Comparison of ENCODE assay signal across 11 mouse cellular contexts in the genomic region with DNA sequence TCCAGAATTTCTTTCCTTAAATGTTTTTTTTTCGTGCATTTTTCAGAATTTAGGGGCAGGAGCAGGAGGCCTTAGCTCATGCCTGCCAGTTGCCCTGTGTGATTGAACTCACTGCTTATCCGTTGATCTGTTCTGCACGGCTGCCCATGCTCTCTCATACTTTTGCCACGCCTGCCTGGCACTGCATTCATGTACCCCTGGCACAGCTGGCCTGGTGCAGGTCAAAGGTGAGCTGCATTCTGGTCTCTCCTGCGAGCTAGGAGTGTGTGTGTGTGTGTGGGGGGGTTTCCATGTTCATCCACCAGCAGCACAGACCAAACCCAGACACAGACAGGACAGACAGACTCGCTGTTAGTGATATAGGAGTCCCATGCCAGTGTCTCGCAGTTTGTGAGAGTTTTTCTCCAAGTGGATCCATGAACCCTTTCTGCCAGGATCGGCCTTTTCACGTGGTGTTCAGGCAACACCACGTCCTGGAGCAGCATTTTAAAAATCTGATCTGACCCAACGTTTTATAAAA.
A peak's percentile ranks its signal among the peaks of the same experiment; 100 is the strongest.
DNase-seq lines count a peak whose midpoint lies in the region; ATAC-seq and TF ChIP-seq lines count a peak whose summit lies in the region.
"Had no signal": no experiment of that assay in that cellular context is flagged by ENCODE, and none has a peak within 500 bp of the region (broad histone marks: within the 10 kb centered on the region; RNA-seq: fewer than 3 reads in every experiment).

No protein-coding gene starts in this region.

- no peak overlapping the region for H3K4me2 ChIP-seq in liver, embryonic 12.5 days
- peak overlapping the region; percentile 24; the same call in 1 of the 2 replicates for H3K4me2 ChIP-seq in forebrain, embryonic 12.5 days
- no peak overlapping the region for H3K4me2 ChIP-seq in midbrain, postnatal 0 days (ENCODE audit: low read depth, low read length, poor library complexity, severe bottlenecking)
- H3K4me2 ChIP-seq: heart, embryonic 13.5 days; limb, embryonic 13.5 days had no signal

- H3K27ac ChIP-seq in liver, embryonic 12.5 days: no peak overlapping the region
- H3K27ac ChIP-seq in forebrain, embryonic 12.5 days: peak overlapping the region; percentile 56; the same call in 1 of the 2 replicates
- 0 out of 2 replicates have a peak overlapping the region, but pooled peaks have one; percentile 32 for H3K27ac ChIP-seq in midbrain, postnatal 0 days (ENCODE audit: low read depth, low read length)
- H3K27ac ChIP-seq: heart, embryonic 13.5 days; limb, embryonic 13.5 days; macrophage had no signal

- 61% methylated on average over 11 of the region's 11 CpGs for WGBS in liver, embryonic 12.5 days (ENCODE audit: insufficient replicate concordance)
- WGBS in forebrain, embryonic 12.5 days: 46% methylated on average over 11 of the region's 11 CpGs
- WGBS in midbrain, postnatal 0 days: 27% methylated on average over 11 of the region's 11 CpGs

- peaks cover 40% of the 10 kb centered on the region for H3K4me1 ChIP-seq in liver, embryonic 12.5 days
- peaks cover 17% of the 10 kb centered on the region for H3K4me1 ChIP-seq in forebrain, embryonic 12.5 days
- peaks cover 8% of the 10 kb centered on the region; the same call in 1 of the 2 replicates for H3K4me1 ChIP-seq in midbrain, postnatal 0 days (ENCODE audit: insufficient read depth, low read length)

- H3K9me3 ChIP-seq in liver, embryonic 12.5 days (replicated peaks): no peaks in the 10 kb centered on the region
- no peaks in the 10 kb centered on the region for H3K9me3 ChIP-seq in forebrain, embryonic 12.5 days
- no peaks in the 10 kb centered on the region for H3K9me3 ChIP-seq in midbrain, postnatal 0 days (ENCODE audit: low read length)
- H3K9me3 ChIP-seq: heart, embryonic 13.5 days; limb, embryonic 13.5 days had no signal

- DNase-seq in liver: peak; percentile 3
- DNase-seq in kidney, adult 8-10 months: peak; percentile 45 to 71
- DNase-seq in midbrain, postnatal 0 days (ENCODE audit: low spot score): no peak
- no peak for DNase-seq in left cerebral cortex, postnatal 4 days
- no peak for DNase-seq in right cerebral cortex, postnatal 14 days
- no peak for DNase-seq in embryo, embryonic 10.5 days (ENCODE audit: low spot score)

- H3K9ac ChIP-seq in liver, embryonic 12.5 days: no peak overlapping the region
- H3K9ac ChIP-seq in forebrain, embryonic 12.5 days: no peak overlapping the region
- H3K9ac ChIP-seq in midbrain, postnatal 0 days (replicated peaks; ENCODE audit: low read length, poor library complexity, severe bottlenecking): no peak overlapping the region
- H3K9ac ChIP-seq: heart, embryonic 13.5 days; limb, embryonic 13.5 days had no signal

- H3K27me3 ChIP-seq in liver, embryonic 12.5 days (replicated peaks): no peaks in the 10 kb centered on the region
- H3K27me3 ChIP-seq in forebrain, embryonic 12.5 days: no peaks in the 10 kb centered on the region
- no peaks in the 10 kb centered on the region for H3K27me3 ChIP-seq in midbrain, postnatal 0 days (ENCODE audit: insufficient read depth, low read length)
- H3K27me3 ChIP-seq: heart, embryonic 13.5 days; limb, embryonic 13.5 days had no signal

- no peaks in the 10 kb centered on the region for H3K36me3 ChIP-seq in liver, embryonic 12.5 days
- H3K36me3 ChIP-seq in forebrain, embryonic 12.5 days (replicated peaks): no peaks in the 10 kb centered on the region
- no peaks in the 10 kb centered on the region for H3K36me3 ChIP-seq in midbrain, postnatal 0 days (ENCODE audit: insufficient read depth, low read length)
- H3K36me3 ChIP-seq: heart, embryonic 13.5 days; limb, embryonic 13.5 days had no signal

- H3K4me3 ChIP-seq in liver, embryonic 12.5 days: no peak overlapping the region
- H3K4me3 ChIP-seq in forebrain, embryonic 12.5 days (replicated peaks): no peak overlapping the region
- no peak overlapping the region for H3K4me3 ChIP-seq in midbrain, postnatal 0 days (ENCODE audit: low read depth, low read length)
- H3K4me3 ChIP-seq: heart, embryonic 13.5 days; limb, embryonic 13.5 days had no signal

- no peak for TF ChIP-seq CTCF in midbrain, postnatal 0 days (IDR thresholded peaks at IDR 0.05)

- intact Hi-C loops in left cerebral cortex, postnatal 4 days (cut with DNase I): no loop called here

- ATAC-seq in liver, embryonic 12.5 days: no peak
- ATAC-seq in forebrain, embryonic 12.5 days (ENCODE audit: low FRiP score): 0 out of 2 replicates have a peak, but pooled peaks have one; percentile 21
- ATAC-seq in midbrain, postnatal 0 days (ENCODE audit: low FRiP score): no peak

Comparison
In these comparisons a context has a peak if more than half of its experiments do, and no peak if none do; other contexts are left out.
1. DNase-seq: peak in liver (single experiment) and kidney, adult 8-10 months (2 of 2); none in midbrain, postnatal 0 days (single experiment), left cerebral cortex, postnatal 4 days (single experiment), right cerebral cortex, postnatal 14 days (single experiment) and embryo, embryonic 10.5 days (single experiment).